Mouse (Mus musculus): Measurements from ENCODE around the gene Tmem170b. TPM values are rescaled to one million over a fixed set of nuclear protein-coding genes. Genes with fewer than 3 reads are reported as not detected.

The Tmem170b gene
- 4.4 and 7.2 TPM in 2 replicates for polyA plus RNA-seq (2016; fragmentation: Nextera tagmentation; extraction: Ambion mirVana)

DNA sequence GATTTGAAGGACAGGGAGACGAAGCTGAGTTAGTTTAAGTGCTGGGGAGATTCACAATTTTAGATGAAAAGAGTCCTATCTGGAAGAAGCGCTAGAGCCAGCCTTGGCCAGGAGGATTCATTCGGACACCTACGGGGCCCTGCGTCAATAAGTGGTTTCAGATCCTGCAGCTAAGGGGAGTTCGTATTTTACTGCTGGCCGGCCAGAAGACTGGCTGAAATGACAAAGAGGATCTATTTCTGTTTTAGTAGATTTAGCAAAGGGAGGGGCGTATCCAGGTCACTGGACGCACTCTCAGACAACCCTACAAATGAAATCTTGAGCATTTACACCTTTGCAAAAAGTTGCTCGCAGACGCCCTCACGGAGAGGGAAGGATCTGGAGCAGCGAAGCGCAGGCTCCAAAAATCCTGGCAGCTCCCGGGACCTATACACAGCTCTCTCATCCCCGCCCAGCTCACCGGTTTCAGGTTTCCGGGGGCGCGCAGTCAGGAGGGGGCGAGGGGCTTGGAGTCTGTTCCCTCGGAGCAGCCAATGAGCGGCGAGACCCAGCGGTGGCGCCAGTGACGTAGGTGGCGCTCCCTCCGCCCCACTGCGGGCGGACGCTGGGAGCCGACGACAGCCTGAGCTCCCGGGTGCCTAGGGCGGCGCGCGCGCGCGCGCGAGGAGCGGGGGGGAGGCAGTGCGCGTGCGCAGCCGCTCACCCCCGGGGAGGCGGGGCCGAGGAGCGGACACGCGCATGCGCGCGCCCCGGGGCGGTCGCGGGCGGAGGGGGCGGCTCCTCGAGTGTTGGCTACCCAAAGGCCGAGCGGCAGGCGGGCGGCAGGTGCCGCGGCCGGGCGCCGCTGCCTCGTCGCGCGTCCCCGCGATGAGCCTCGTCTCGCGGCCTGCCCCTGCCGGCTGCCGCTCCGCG, at the start of gene Tmem170b:
Gene Tmem170b, plus strand, starts transcription at position 809 of the 912 bp plus-strand sequence.
- under 1% methylated on average over 86 of the region's 87 CpGs for WGBS
- peak; percentile 98 for DNase-seq (ENCODE audit: low spot score)
- H3K27ac ChIP-seq, result peak within 1 kb of the TSS; percentile 92
- H3K4me3 ChIP-seq, result peak within 1 kb of the TSS; percentile 96
- no peaks in the 10 kb centered on the region for H3K9me3 ChIP-seq (replicated peaks)
- H3K36me3 ChIP-seq, result no peaks in the 10 kb centered on the region
- H3K4me1 ChIP-seq, result 0 out of 2 replicates have a peak, but pooled peaks cover 4% of the 10 kb centered on the region
- 0 out of 2 replicates have a peak, but pooled peaks cover 5% of the 10 kb centered on the region for H3K27me3 ChIP-seq (ENCODE audit: low read depth, poor library complexity, severe bottlenecking)

DNA sequence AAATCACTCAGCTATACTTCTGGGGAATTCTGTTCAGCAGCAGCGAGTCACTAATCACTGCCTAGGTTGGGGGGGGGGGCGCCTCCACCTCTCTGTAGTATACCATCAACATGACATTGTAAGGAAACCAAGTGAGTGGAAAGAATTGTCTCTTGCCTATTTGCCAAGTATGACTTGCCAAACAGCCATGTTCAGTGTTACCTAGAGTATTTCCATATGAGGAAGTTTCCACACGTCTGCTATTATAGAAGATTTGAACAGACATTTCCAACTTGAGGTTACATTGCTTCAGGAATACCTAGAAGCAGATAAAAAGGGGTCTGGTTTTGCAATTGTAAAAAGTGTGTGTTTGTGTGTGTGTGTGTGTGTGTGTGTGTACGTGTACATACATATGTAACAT, 44.7 kb upstream of the Tmem170b start:
- no peak for DNase-seq (ENCODE audit: low spot score)
- 88% methylated on average over 4 of the region's 4 CpGs for WGBS
- no peaks in the 10 kb centered on the region for H3K9me3 ChIP-seq (replicated peaks)
- no peaks in the 10 kb centered on the region for H3K4me1 ChIP-seq
- no peak overlapping the region for H3K4me3 ChIP-seq
- H3K36me3 ChIP-seq, result no peaks in the 10 kb centered on the region
- no peak overlapping the region for H3K27ac ChIP-seq
- no peaks in the 10 kb centered on the region for H3K27me3 ChIP-seq (ENCODE audit: low read depth, poor library complexity, severe bottlenecking)

DNA sequence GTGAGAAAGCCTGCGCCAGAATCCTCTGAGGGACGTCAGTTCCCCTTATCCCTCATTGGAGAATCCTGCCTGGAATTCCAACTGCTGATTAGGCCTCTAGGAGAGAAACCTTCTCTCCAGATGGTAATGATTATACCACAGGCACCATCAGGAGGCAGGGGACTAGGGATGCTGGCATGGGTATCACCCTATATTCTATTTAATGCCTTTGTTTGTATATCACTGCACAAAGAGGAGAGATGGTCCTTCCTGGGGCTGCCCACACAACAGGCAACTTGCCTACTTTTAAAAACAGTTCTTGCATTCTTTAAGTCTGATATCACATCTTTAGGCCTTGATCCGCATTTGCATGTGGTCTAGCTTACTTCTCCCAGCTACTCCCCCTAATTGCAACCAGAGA, 37.3 kb upstream of the Tmem170b start:
- Histone ChIP-seq H3K4me3 (no peak overlapping the region), H3K27ac (no peak overlapping the region), H3K9me3 (replicated peaks) (no peaks in the 10 kb centered on the region), H3K27me3 (ENCODE audit: low read depth, poor library complexity, severe bottlenecking) (no peaks in the 10 kb centered on the region), H3K4me1 (peaks cover 18% of the 10 kb centered on the region), H3K36me3 (no peaks in the 10 kb centered on the region)
- DNase-seq (ENCODE audit: low spot score), result no peak
- 38% methylated on average over 3 of the region's 3 CpGs for WGBS

DNA sequence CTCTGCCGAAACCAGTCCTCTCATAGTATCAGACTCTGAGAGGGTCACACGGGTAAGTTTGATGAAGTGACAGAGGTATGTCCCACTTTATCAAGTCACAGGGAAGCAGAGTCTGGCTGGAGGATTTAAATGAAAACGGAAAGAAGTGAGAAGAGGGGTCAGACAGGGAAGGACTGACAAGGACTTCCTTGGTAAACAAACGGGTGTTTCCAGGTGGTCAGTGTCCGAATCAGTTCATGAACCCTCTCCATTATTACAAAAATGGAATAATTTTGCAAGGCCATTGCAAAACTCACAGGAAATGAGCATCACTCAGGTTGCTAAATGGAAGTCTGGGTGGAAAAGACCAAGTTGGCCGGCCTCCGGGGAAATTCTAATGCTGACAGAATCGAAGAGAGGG, 36.8 kb upstream of the Tmem170b start:
- no peak overlapping the region for H3K27ac ChIP-seq
- peaks cover 18% of the 10 kb centered on the region for H3K4me1 ChIP-seq
- 83% methylated on average over 8 of the region's 8 CpGs for WGBS
- no peak for DNase-seq (ENCODE audit: low spot score)
- no peak overlapping the region for H3K4me3 ChIP-seq
- H3K9me3 ChIP-seq (replicated peaks), result no peaks in the 10 kb centered on the region
- no peaks in the 10 kb centered on the region for H3K27me3 ChIP-seq (ENCODE audit: low read depth, poor library complexity, severe bottlenecking)
- no peaks in the 10 kb centered on the region for H3K36me3 ChIP-seq

DNA sequence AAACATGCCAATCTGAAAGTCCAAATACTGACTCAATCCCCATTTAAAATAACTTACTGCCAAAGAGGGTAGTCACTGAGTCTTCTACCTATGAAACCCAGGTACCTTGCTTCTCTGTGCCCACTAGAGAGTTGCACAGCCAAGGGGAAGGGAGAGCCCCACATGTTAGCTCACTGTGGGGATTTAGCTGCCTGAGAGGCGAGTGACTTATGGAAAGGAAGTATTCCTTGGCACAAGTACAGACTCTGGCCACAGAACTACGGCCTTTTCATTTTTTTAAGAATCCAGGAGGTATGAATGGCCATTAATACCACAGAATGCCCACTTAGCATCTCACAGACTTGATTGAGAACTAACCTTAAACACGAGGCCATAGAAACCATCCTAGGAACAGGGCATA, 35.9 kb upstream of the Tmem170b start:
- H3K36me3 ChIP-seq, result no peaks in the 10 kb centered on the region
- no peak overlapping the region for H3K4me3 ChIP-seq
- no peaks in the 10 kb centered on the region for H3K27me3 ChIP-seq (ENCODE audit: low read depth, poor library complexity, severe bottlenecking)
- H3K27ac ChIP-seq, result no peak overlapping the region
- H3K9me3 ChIP-seq (replicated peaks), result no peaks in the 10 kb centered on the region
- DNase-seq (ENCODE audit: low spot score), result no peak
- WGBS, result 86% methylated on average over 3 of the region's 3 CpGs
- peaks cover 18% of the 10 kb centered on the region for H3K4me1 ChIP-seq

DNA sequence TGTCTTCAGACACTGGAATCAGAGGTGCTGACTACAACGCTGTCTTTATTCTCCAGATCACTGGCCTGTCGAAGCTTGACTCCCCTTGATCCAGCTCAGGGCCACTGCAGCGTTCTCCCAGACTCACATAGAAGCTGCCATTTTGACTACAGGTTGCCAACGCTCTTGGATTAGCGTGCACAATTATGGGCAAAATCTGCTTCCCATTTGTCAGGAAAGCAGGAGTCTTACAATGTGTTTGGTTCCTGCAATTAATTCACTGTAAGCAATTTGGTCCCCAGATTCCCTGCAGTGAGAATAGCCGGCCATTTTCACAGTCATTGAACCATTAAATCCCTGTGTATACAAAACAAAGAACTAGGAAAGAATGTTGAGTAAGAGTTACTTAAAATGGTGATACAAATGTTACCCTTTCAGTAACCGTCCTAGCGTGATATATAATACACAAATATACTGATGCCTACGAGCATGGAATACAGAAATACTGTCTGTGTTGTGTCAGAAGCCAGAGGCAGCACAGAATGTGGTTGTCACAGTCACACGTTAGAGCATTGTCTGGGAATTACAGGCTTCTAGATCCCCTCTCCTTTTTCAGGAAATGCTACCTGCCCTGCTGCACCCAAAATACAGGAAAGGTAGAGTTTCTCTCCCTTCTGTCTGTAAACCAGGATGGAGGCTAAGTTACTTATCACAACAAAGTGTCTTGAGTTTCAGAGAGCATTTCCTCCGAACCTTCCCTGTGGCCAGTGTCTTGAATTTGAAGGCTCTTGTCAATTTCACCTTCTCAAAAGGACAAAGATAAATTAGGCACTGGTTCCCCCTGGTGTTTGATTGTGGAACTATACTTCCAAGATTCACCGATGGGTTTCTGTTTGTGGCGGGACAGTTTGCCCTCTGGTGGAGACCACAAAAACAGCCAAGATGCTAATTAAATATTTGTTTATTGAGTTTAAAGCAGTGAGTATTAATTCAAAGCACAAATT, 34.0 kb upstream of the Tmem170b start:
- DNase-seq (ENCODE audit: low spot score), result peak; percentile 64
- H3K27ac ChIP-seq, result no peak overlapping the region

DNA sequence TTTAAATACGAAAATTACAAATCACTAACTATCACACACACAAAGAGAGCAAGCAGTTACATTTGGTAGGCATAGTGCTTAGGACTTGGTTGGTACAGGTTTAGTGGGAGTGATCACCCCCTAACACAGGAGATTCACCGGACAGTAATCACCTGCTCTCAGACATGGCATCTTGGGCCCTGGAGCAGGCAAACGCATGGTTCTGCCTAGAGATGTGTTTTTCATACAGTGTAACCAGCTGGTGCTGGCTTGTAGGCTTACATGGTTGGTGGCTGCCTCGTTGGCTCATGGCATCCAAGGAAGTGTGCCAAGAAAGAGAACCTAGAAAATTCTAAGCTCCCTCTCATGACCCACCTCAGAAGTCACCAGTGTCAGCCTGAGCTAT, 33.4 kb upstream of the Tmem170b start:
- 51% methylated on average over 4 of the region's 4 CpGs for WGBS
- Histone ChIP-seq H3K36me3 (no peaks in the 10 kb centered on the region), H3K4me1 (peaks cover 18% of the 10 kb centered on the region), H3K4me3 (no peak overlapping the region), H3K27ac (no peak overlapping the region), H3K9me3 (replicated peaks) (no peaks in the 10 kb centered on the region), H3K27me3 (ENCODE audit: low read depth, poor library complexity, severe bottlenecking) (no peaks in the 10 kb centered on the region)
- no peak for DNase-seq (ENCODE audit: low spot score)

More for the DNA sequence above, 34.0 kb upstream of the Tmem170b start:
- Histone ChIP-seq H3K36me3 (no peaks in the 10 kb centered on the region), H3K4me1 (peaks cover 18% of the 10 kb centered on the region), H3K4me3 (no peak overlapping the region), H3K9me3 (replicated peaks) (no peaks in the 10 kb centered on the region), H3K27me3 (ENCODE audit: low read depth, poor library complexity, severe bottlenecking) (no peaks in the 10 kb centered on the region)
- WGBS, result 49% methylated on average over 13 of the region's 13 CpGs

DNA sequence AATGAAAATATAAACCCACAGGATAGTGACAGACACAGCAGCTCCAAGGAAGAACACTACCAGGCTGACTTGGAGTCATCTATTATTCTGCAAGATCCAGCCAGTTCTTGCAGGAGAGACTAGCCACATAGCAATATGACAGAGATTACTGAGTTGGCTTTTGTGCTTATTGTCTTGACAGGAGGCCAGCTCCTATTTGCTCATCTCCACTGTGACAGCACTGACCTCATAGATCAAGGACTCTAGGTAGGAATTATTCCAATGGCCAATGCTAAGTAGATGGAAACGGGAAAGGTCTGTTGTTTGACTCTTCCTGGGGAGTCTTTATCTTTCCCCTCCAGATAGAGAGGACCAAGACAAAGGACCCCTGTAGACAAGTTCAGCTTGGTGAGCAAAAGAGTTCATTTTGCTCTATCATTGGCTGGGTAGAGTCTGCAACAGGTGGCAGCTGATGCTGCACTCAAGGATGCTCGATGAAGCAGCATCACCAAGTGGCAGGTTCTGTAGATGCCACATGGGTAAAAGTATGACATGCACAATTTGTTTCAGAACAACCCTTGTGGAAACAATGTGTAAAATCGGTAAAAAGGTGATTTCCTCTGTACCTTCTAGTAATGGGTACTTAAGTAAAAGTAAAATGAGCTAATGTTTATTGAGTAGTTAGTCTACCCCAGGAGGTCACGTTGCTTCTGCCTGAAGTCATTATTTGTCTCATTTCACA, 32.4 kb upstream of the Tmem170b start:
- H3K9me3 ChIP-seq (replicated peaks), result no peaks in the 10 kb centered on the region
- no peak overlapping the region for H3K4me3 ChIP-seq
- H3K27me3 ChIP-seq (ENCODE audit: low read depth, poor library complexity, severe bottlenecking), result no peaks in the 10 kb centered on the region
- 63% methylated on average over 4 of the region's 4 CpGs for WGBS
- H3K36me3 ChIP-seq, result no peaks in the 10 kb centered on the region
- H3K27ac ChIP-seq, result no peak overlapping the region
- DNase-seq (ENCODE audit: low spot score), result no peak
- H3K4me1 ChIP-seq, result peaks cover 11% of the 10 kb centered on the region

DNA sequence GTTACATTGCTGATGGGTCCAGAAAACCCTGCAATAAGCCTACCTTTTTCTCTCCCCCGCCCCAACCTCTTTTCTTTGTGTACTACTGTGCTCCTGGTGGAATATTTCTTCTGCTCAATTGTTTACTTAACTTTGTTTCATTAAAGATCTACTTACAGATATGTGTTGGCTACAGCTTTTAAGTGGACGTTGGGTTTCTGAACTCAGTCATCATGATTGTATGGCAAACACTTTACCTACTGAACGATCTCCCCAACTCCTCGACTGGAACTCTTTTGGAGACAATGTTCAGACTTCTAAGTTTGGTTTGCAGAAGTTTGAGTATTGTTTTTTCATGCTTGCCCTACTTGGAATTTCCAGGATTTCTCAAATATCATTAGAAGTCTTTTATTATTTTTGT, 24.6 kb upstream of the Tmem170b start:
- Histone ChIP-seq H3K4me1 (0 out of 2 replicates have a peak, but pooled peaks cover 6% of the 10 kb centered on the region), H3K4me3 (no peak overlapping the region), H3K36me3 (no peaks in the 10 kb centered on the region), H3K9me3 (replicated peaks) (no peaks in the 10 kb centered on the region), H3K27me3 (ENCODE audit: low read depth, poor library complexity, severe bottlenecking) (no peaks in the 10 kb centered on the region), H3K27ac (no peak overlapping the region)
- WGBS, result 87% methylated on average over 4 of the region's 4 CpGs
- DNase-seq (ENCODE audit: low spot score), result no peak

DNA sequence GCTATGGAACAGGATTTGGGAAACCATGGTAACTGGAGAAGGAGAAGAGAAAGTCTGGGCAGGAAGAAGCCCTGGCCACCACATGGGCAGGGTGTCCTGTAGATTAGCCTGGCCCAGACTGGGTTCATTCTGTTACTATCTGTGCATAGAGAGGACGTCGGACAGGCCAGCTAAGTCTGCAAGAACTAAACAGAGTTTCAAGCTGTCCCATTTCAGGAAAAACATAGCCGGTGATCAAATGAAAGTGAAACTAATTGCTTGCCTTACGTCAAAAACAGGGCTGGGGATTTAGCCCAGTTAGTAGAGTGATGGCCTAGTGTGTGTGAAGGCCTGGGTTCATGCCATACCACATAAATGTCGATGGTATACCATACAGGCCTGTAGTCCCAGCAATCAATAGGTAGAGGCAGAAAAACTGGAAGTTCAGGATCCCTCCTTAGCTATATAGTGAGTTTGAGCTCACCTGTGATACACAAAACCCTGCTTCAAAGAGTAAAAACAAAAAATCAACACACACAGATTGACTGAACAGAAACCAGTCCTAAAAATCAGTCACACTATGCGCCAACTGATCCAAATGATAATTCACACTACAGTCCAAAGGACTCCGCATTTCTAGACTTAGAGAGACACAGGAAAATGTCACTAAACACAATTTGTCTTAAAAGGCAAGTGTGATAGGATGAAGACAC, 21.9 kb upstream of the Tmem170b start:
- Histone ChIP-seq H3K4me3 (no peak overlapping the region), H3K27ac (no peak overlapping the region), H3K9me3 (replicated peaks) (no peaks in the 10 kb centered on the region), H3K4me1 (0 out of 2 replicates have a peak, but pooled peaks cover 6% of the 10 kb centered on the region), H3K27me3 (ENCODE audit: low read depth, poor library complexity, severe bottlenecking) (no peaks in the 10 kb centered on the region), H3K36me3 (no peaks in the 10 kb centered on the region)
- DNase-seq (ENCODE audit: low spot score), result no peak
- 91% methylated on average over 7 of the region's 7 CpGs for WGBS

DNA sequence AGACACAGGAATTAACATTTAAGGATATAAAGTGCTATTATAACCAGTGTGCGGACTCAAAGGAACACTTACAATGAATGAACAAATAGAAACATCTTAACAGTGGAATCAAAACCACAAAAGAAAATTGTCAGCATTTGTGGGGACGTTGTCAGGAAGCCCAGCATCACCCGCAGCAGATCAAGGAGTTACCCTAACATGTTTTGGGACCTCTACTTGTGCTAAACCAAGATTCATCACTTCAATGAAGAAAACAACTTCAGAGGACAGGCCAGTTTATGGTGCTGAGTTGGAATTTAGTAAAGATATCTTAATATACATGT, 21.4 kb upstream of the Tmem170b start:
- no peak overlapping the region for H3K4me3 ChIP-seq
- 97% methylated on average over 3 of the region's 3 CpGs for WGBS
- H3K27ac ChIP-seq, result no peak overlapping the region
- H3K27me3 ChIP-seq (ENCODE audit: low read depth, poor library complexity, severe bottlenecking), result no peaks in the 10 kb centered on the region
- 0 out of 2 replicates have a peak, but pooled peaks cover 6% of the 10 kb centered on the region for H3K4me1 ChIP-seq
- no peak for DNase-seq (ENCODE audit: low spot score)
- H3K9me3 ChIP-seq (replicated peaks), result no peaks in the 10 kb centered on the region
- H3K36me3 ChIP-seq, result no peaks in the 10 kb centered on the region

DNA sequence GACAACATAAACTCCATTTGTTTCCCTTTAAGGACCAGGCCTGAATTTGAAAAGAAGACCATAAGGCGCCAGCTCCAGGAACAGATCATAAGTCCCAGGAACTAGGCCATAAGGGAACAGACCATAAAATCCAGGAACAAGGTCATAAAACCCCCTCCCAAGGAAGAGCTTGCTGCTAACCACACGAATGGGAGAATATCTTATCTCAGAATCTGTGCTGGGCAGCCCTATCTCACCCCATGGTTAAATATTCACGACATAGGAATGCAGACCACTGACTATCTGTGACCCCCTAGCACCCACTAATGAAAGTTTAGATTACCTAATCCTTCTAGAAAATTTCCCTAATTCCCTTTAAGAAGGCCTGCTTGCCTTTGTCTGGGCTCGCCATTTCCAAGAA, 20.8 kb upstream of the Tmem170b start:
- no peak overlapping the region for H3K27ac ChIP-seq
- DNase-seq (ENCODE audit: low spot score), result no peak
- 0 out of 2 replicates have a peak, but pooled peaks cover 6% of the 10 kb centered on the region for H3K4me1 ChIP-seq
- H3K9me3 ChIP-seq (replicated peaks), result no peaks in the 10 kb centered on the region
- 69% methylated on average over 4 of the region's 4 CpGs for WGBS
- H3K27me3 ChIP-seq (ENCODE audit: low read depth, poor library complexity, severe bottlenecking), result no peaks in the 10 kb centered on the region
- H3K36me3 ChIP-seq, result no peaks in the 10 kb centered on the region
- H3K4me3 ChIP-seq, result no peak overlapping the region
